Mouse (Mus musculus) testis, adult 2 months (tissue): ENCODE measurements at regions not wholly inside any gene's neighbourhood (a gene's known extent, or its start where the extent isn't known, plus 50 kb on each side); places are given as distances from the start of the nearest gene placed in this dataset.

Experiments
- CTCF ChIP-seq: fragments of 200-500 bp; IDR thresholded peaks from 2 replicates; pipeline ENCODE4 v1.5.1; 2012; ENCODE audit warnings: low read depth, mild to moderate bottlenecking, inconsistent platforms, low read length, moderate library complexity; ENCODE audit not compliant: control insufficient read depth, insufficient read depth, insufficient replicate concordance
- POLR2A ChIP-seq: fragments of 200-500 bp; IDR thresholded peaks from 2 replicates; pipeline ENCODE4 v1.6.1; 2012; ENCODE audit warnings: low read depth, mild to moderate bottlenecking, inconsistent platforms, low read length, moderate library complexity; ENCODE audit not compliant: control insufficient read depth

DNA sequence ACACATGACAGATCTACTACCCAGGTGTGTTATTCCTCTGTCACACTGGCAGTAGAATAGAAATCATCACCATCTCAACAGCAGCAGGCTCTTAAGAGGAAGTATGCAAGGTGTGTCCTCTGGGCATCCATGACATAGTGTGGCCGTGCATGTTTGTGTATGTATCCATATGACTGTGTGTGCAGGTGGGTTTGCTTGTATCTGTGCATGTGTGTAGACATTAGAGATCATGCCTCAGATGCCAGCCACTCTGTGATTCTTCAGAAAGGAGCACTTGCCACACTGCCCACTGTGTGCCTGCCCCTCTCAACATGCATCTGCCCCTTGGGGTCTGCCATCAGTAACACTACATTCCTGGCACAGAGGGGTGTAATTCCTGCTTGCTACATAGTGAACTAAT is 280.6 kb downstream of the Pmp22 start:
- TF ChIP-seq POLR2A = no peak
- no peak for TF ChIP-seq CTCF
